Mouse (Mus musculus) bone marrow, adult 2 months (tissue): ENCODE results near the gene Rnf43. TPM values are rescaled to one million over a fixed set of nuclear protein-coding genes. Genes with fewer than 3 reads are reported as not detected.

ENCODE experiments used
- H3K27ac ChIP-seq: fragments of 200-500 bp; 2 replicates; pipeline ENCODE4 v1.5.1; 2012; ENCODE audit warnings: low read depth, mild to moderate bottlenecking, control low read depth, inconsistent platforms, low read length; ENCODE audit not compliant: control insufficient read depth, poor library complexity, insufficient read depth
- H3K4me1 ChIP-seq: fragments of 200-500 bp; 2 replicates; pipeline ENCODE4 v1.6.1; 2011; ENCODE audit warnings: low read length; ENCODE audit not compliant: control insufficient read depth, insufficient read depth
- H3K4me3 ChIP-seq: fragments of 200-500 bp; replicated peaks from 2 replicates; pipeline ENCODE3; 2011; ENCODE audit warnings: mild to moderate bottlenecking, low read depth, low read length, control low read depth; ENCODE audit not compliant: control insufficient read depth
- CTCF ChIP-seq: fragments of 200-500 bp; IDR thresholded peaks from 2 replicates; pipeline ENCODE4 v1.5.1; 2011; ENCODE audit warnings: low read length, control low read depth; ENCODE audit not compliant: control insufficient read depth, insufficient read depth
- POLR2A ChIP-seq: fragments of 200-500 bp; IDR thresholded peaks from 2 replicates; pipeline ENCODE4 v1.6.1; 2011; ENCODE audit warnings: low read depth, mild to moderate bottlenecking, control low read depth, low read length, borderline replicate concordance; ENCODE audit not compliant: control insufficient read depth
- WGBS: fragments of 180-500 bp; shearing (Covaris S2); methylation state at CpG from one replicate; pipeline ENCODE4 v1.1.7; 2018; 5-methylcytosine and 5-hydroxymethylcytosine counted together
- polyA plus RNA-seq: library from polyadenylated mRNA; stranded (reverse); fragments of >200 nt; gene quantifications from 2 replicates; pipeline ENCODE4 v1.2.4, GENCODE M21; 2011; ENCODE audit warnings: low replicate concordance; ENCODE audit not compliant: missing spikeins, insufficient read depth, insufficient read length

Rnf43 gene
- polyA plus RNA-seq, 1 experiment: 3.9 TPM

DNA sequence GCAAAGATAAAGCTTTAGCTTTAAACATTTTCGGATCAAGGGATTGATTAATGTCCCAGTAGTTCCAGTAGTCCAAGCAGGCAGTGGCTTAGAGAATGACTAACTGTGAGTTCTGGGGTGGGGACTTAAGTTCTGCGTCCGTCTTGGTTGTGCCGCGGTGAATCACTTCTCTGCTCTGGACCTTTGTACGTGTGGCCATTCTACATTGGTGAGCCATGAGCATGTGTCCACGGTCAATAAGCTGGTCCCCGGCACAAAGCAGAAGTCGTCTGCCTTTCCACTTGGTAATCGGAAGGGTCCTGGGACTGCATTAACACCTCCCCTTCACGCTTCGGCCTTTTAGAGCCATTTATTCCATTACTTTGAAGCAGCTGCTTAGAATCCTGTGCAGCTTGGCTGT is 19.6 kb downstream of the Rnf43 start:
- Histone ChIP-seq H3K4me1 (peaks cover 3% of the 10 kb centered on the region; the same call in 1 of the 2 replicates), H3K4me3 (no peak overlapping the region), H3K27ac (no peak overlapping the region)
- TF ChIP-seq CTCF: no peak
- no peak for TF ChIP-seq POLR2A
- WGBS: 86% methylated on average over 12 of the region's 12 CpGs

DNA sequence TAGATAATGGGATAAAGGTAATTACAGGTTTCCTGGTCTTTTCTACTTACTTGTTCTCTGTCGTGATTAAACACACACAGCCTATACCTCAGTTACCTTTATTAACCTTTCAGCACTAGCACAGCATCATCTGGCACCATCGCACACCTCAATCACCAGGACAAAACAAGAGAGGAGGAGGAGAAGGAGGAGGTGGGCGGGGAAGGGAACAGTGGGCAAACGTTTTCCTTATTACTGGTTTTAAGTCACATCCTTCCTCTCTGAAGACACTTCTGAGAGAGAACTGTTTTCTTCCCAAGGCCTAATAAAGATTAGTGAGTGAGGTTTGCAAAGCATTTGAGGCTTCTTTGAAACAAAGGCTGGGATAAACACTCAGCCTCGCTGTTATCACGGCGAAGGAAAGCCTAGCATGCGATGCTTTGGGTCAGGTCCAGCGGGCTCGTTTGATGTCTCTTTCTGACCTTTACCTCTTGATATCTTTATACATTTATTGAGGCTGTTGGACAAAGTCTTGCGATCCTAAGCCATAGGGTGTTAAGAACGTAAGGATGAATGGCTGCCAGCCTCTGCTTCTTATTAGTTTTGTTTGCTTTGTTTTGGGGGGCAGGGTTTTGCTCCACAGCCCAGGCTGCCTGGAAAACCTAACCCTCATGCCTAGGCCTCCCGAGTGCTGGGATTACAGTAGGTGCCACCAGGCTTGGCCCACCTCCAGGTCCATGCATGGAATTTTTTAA is 20.5 kb downstream of the Rnf43 start:
- Histone ChIP-seq H3K27ac (no peak overlapping the region), H3K4me3 (no peak overlapping the region), H3K4me1 (peaks cover 5% of the 10 kb centered on the region; the same call in 1 of the 2 replicates)
- 58% methylated on average over 13 of the region's 13 CpGs for WGBS
- TF ChIP-seq CTCF: no peak
- no peak for TF ChIP-seq POLR2A

GRCm38 (mm10) chr11:87686407-87686806 is 23.9 kb downstream of the Rnf43 start:
- Histone ChIP-seq H3K27ac (no peak overlapping the region), H3K4me1 (peaks cover 10% of the 10 kb centered on the region), H3K4me3 (no peak overlapping the region)
- 51% methylated on average over 7 of the region's 7 CpGs for WGBS
- TF ChIP-seq POLR2A (no peak), CTCF (no peak)

GRCm38 (mm10) chr11:87687246-87688225 is 25.0 kb downstream of the Rnf43 start:
- Histone ChIP-seq H3K4me1 (peaks cover 10% of the 10 kb centered on the region), H3K4me3 (no peak overlapping the region), H3K27ac (no peak overlapping the region)
- 65% methylated on average over 15 of the region's 15 CpGs for WGBS
- TF ChIP-seq CTCF (no peak), POLR2A (no peak)

GRCm38 (mm10) chr11:87688478-87689203 is 26.1 kb downstream of the Rnf43 start:
- Histone ChIP-seq H3K4me3 (no peak overlapping the region), H3K4me1 (peaks cover 8% of the 10 kb centered on the region), H3K27ac (no peak overlapping the region)
- 73% methylated on average over 11 of the region's 11 CpGs for WGBS
- no peak for TF ChIP-seq CTCF
- TF ChIP-seq POLR2A: no peak

DNA sequence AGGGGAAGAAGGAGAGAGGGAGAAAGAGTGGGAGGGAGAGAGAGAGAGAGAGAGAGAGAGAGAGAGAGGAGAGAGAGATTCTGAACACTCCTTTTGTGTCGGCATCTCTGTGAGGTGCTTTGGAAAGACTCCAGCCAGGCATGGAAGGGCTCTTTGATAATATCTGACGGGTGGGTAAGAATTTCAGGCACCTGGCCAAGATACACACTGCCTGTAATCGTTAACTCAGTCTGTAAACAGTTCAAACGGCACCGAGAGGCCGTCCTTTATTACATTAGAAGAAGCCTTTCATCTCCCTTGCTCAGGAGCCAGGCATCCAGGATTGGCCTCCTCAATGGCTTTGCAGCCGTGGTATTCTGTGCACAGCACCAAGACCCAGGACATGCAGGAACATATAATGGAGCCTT is 26.9 kb downstream of the Rnf43 start:
- TF ChIP-seq POLR2A: no peak
- no peak for TF ChIP-seq CTCF
- Histone ChIP-seq H3K4me1 (peaks cover 8% of the 10 kb centered on the region), H3K27ac (no peak overlapping the region; the same call in 1 of the 2 replicates), H3K4me3 (no peak overlapping the region)
- 30% methylated on average over 7 of the region's 7 CpGs for WGBS

- WGBS: 43% methylated on average over 16 of the region's 16 CpGs
- Histone ChIP-seq H3K4me1 (peaks cover 8% of the 10 kb centered on the region), H3K27ac (peak overlapping the region; percentile 45), H3K4me3 (peak overlapping the region; percentile 59)
- TF ChIP-seq CTCF: no peak
- TF ChIP-seq POLR2A: no peak
Observed at GRCm38 (mm10) chr11:87690054-87690740, 27.7 kb downstream of the Rnf43 start.
